Mouse (Mus musculus) ES-E14 (cell line): ENCODE measurements around the gene Trappc1.

Source experiments
- CHD2 ChIP-seq: IDR thresholded peaks from 2 replicates; pipeline ENCODE4 v1.6.1; 2014; ENCODE audit warnings: mild to moderate bottlenecking, low read depth, low read length, inconsistent platforms
- HCFC1 ChIP-seq: IDR thresholded peaks from 2 replicates; pipeline ENCODE4 v1.6.1; 2012; ENCODE audit warnings: low read length, inconsistent platforms, borderline replicate concordance; ENCODE audit not compliant: insufficient read depth
- MAFK ChIP-seq: IDR thresholded peaks from 2 replicates; pipeline ENCODE4 v1.6.1; 2014; ENCODE audit warnings: mild to moderate bottlenecking, low read depth, low read length, inconsistent platforms; ENCODE audit not compliant: insufficient read depth
- ZC3H11A ChIP-seq: IDR thresholded peaks from 2 replicates; pipeline ENCODE4 v1.6.1; 2012; ENCODE audit warnings: low read depth, mild to moderate bottlenecking, inconsistent platforms, low read length, borderline replicate concordance
- ZNF384 ChIP-seq: IDR thresholded peaks from 2 replicates; pipeline ENCODE4 v1.6.1; 2012; ENCODE audit warnings: low read depth, low read length, inconsistent platforms

- TF ChIP-seq HCFC1 = no peak
- TF ChIP-seq ZC3H11A = no peak
- no peak for TF ChIP-seq CHD2
- TF ChIP-seq ZNF384 = no peak
- no peak for TF ChIP-seq MAFK
These were observed 898 bp upstream of the Trappc1 start for GRCm38 (mm10) chr11:69322693-69323471.
